Mouse (Mus musculus): ENCODE results near the gene Ppil1. TPM values are rescaled to one million over a fixed set of nuclear protein-coding genes. Genes with fewer than 3 reads are reported as not detected.

The Ppil1 gene
- polyA plus RNA-seq, 1 experiment, result 26.0 TPM

DNA sequence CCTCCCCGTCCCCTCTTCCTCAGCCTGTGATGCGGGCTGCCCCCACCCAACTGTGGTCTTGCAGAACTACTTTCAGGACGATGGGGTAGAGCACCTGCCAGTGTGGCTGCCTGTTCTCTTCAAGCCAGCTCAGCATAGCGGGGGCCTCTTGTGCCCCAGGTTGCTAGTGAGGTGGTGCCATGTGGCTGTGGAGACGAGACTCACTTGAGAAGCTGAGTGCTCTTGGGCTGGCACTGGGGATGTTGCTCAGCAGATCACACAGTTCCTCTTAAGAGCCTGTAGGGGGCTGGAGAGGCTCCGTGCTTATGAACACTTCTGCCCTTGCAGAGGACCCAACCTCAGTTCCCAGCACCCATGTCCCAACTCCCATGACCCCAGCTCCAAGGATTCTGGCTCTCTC, 33.8 kb upstream of the Ppil1 start:
- no peaks in the 10 kb centered on the region for H3K27me3 ChIP-seq (ENCODE audit: control insufficient read depth, insufficient read depth, low read length)
- H3K4me1 ChIP-seq (ENCODE audit: control insufficient read depth, insufficient read depth, insufficient read length, low read length), result peaks cover 14% of the 10 kb centered on the region; the same call in 1 of the 2 replicates
- no peak overlapping the region for H3K4me3 ChIP-seq (ENCODE audit: low read depth, low read length)
- H3K27ac ChIP-seq (ENCODE audit: insufficient read depth, low read depth, low read length), result no peak overlapping the region
- WGBS, result 86% methylated on average over 6 of the region's 6 CpGs
- H3K36me3 ChIP-seq (ENCODE audit: control insufficient read depth, insufficient read depth, low read length), result peaks cover 52% of the 10 kb centered on the region
- TF ChIP-seq POLR2A (IDR thresholded peaks at IDR 0.05; ENCODE audit: low read depth, low read length) (no peak), CTCF (IDR thresholded peaks at IDR 0.05; ENCODE audit: extremely low read depth, insufficient read length, insufficient replicate concordance, low read depth, low read length) (no peak)

DNA sequence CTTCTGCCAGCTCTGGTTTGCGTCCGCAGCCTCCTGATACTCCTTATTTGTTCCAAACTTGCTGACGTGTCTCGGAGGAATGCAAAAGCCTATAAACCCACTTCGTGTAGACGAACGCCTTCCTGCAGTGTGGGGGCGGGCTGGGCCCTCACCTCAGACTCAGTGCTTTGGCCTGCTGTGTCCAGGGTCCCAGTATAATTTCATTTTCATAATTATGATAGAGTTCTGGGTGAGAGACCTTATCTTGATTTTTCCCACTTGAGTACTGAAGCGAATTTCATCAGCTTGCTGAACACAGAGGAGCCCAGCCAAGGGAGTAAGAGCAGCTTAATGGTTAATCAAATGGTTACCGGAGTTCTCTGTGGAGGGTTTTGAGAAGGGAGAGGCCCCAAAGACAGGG, 33.3 kb upstream of the Ppil1 start:
- TF ChIP-seq POLR2A (IDR thresholded peaks at IDR 0.05; ENCODE audit: low read depth, low read length) (no peak), CTCF (IDR thresholded peaks at IDR 0.05; ENCODE audit: extremely low read depth, insufficient read length, insufficient replicate concordance, low read depth, low read length) (no peak)
- Histone ChIP-seq H3K27me3 (ENCODE audit: control insufficient read depth, insufficient read depth, low read length) (no peaks in the 10 kb centered on the region), H3K36me3 (ENCODE audit: control insufficient read depth, insufficient read depth, low read length) (peaks cover 52% of the 10 kb centered on the region), H3K4me3 (ENCODE audit: low read depth, low read length) (no peak overlapping the region), H3K27ac (ENCODE audit: insufficient read depth, low read depth, low read length) (no peak overlapping the region), H3K4me1 (ENCODE audit: control insufficient read depth, insufficient read depth, insufficient read length, low read length) (peaks cover 14% of the 10 kb centered on the region; the same call in 1 of the 2 replicates)
- 83% methylated on average over 10 of the region's 10 CpGs for WGBS

DNA sequence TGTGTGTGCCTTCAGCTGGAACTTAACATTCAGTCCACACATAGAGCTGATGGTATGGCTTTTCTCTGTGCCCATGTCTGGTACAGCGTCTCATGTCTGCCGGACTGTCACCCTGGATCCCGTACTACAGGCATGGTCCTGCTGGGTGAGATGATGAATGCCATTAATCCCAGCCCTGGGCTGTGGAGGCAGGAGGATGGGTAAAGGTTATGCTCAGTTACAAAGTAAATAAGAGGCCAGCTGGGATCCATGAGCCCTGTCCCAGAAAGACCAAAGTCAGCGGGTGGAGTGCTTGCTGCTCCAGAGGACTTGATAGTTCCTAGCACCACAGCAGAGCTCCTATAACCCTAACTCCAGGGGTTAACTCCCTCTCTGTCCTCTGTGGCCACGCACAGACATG, 31.8 kb upstream of the Ppil1 start:
- WGBS, result 70% methylated on average over 5 of the region's 5 CpGs
- peaks cover 37% of the 10 kb centered on the region for H3K36me3 ChIP-seq (ENCODE audit: control insufficient read depth, insufficient read depth, low read length)
- H3K4me1 ChIP-seq (ENCODE audit: control insufficient read depth, insufficient read depth, insufficient read length, low read length), result peaks cover 14% of the 10 kb centered on the region; the same call in 1 of the 2 replicates
- no peaks in the 10 kb centered on the region for H3K27me3 ChIP-seq (ENCODE audit: control insufficient read depth, insufficient read depth, low read length)
- H3K27ac ChIP-seq (ENCODE audit: insufficient read depth, low read depth, low read length), result no peak overlapping the region
- no peak for TF ChIP-seq CTCF (IDR thresholded peaks at IDR 0.05; ENCODE audit: extremely low read depth, insufficient read length, insufficient replicate concordance, low read depth, low read length)
- no peak for TF ChIP-seq POLR2A (IDR thresholded peaks at IDR 0.05; ENCODE audit: low read depth, low read length)
- H3K4me3 ChIP-seq (ENCODE audit: low read depth, low read length), result no peak overlapping the region

DNA sequence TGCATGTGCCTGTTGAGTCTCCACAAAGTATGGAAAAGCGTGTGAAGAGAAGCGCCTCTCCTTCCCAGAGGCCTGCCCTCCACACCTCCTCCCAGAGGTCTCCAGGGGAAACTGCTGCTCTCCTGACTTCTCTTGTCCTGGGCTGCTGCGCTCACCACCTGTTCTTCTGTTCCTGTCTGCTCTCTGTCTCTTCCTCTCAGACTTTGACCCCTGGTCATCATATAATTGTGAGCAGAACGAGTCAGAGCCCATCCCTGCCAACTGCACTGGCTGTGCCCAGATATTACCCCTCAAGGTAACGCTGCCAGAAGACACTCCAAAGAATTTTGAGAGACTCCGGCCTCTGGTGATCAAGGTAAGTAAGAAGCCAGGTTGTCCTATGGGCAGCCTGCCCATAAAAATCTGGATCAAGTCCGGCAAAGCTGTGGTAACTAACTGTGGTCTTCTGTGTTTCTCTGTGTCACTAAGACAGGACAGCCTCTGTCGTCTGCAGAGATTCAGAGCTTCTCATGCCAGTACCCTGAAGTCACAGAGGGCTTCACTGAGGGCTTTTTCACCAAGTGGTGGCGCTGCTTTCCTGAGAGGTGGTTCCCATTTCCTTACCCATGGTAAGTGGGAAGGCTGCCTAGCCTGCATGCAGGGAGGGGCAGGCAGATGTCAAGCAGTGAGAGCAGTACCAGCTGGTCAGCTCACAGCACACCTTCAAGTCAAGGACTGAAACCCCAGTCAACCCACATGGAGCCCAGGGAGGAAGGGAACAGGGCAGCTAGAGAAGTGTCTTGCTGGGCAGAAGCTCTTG, 30.0 kb upstream of the Ppil1 start:
- peak overlapping the region; percentile 9; the same call in 1 of the 2 replicates for H3K4me3 ChIP-seq (ENCODE audit: low read depth, low read length)
- no peaks in the 10 kb centered on the region for H3K27me3 ChIP-seq (ENCODE audit: control insufficient read depth, insufficient read depth, low read length)
- TF ChIP-seq POLR2A (IDR thresholded peaks at IDR 0.05; ENCODE audit: low read depth, low read length), result no peak
- TF ChIP-seq CTCF (IDR thresholded peaks at IDR 0.05; ENCODE audit: extremely low read depth, insufficient read length, insufficient replicate concordance, low read depth, low read length), result no peak
- peak overlapping the region; percentile 68 for H3K27ac ChIP-seq (ENCODE audit: insufficient read depth, low read depth, low read length)
- H3K4me1 ChIP-seq (ENCODE audit: control insufficient read depth, insufficient read depth, insufficient read length, low read length), result peaks cover 14% of the 10 kb centered on the region; the same call in 1 of the 2 replicates
- H3K36me3 ChIP-seq (ENCODE audit: control insufficient read depth, insufficient read depth, low read length), result peaks cover 31% of the 10 kb centered on the region
- WGBS, result 29% methylated on average over 9 of the region's 9 CpGs

DNA sequence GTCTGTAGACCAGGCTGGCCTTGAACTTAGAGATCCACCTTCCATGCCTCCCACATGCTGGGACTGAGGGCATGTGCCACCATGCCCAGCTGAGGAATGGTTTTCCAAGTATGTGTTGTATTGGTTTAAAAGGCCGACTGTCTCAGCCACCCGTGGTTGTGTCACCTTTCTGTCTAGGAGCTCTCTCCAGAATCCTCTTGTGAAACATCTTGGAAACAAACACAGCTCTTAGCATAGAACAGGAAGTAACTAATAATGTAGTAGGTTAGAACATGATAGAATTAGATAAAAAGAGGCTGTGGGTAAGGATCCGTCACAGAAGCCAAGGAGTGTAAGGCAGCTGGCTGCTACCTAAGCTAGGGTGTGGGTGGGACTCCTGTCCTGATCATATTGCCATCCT, 29.0 kb upstream of the Ppil1 start:
- peaks cover 14% of the 10 kb centered on the region; the same call in 1 of the 2 replicates for H3K4me1 ChIP-seq (ENCODE audit: control insufficient read depth, insufficient read depth, insufficient read length, low read length)
- H3K27ac ChIP-seq (ENCODE audit: insufficient read depth, low read depth, low read length), result peak overlapping the region; percentile 59; the same call in 1 of the 2 replicates
- H3K36me3 ChIP-seq (ENCODE audit: control insufficient read depth, insufficient read depth, low read length), result peaks cover 24% of the 10 kb centered on the region
- no peak for TF ChIP-seq POLR2A (IDR thresholded peaks at IDR 0.05; ENCODE audit: low read depth, low read length)
- TF ChIP-seq CTCF (IDR thresholded peaks at IDR 0.05; ENCODE audit: extremely low read depth, insufficient read length, insufficient replicate concordance, low read depth, low read length), result no peak
- H3K27me3 ChIP-seq (ENCODE audit: control insufficient read depth, insufficient read depth, low read length), result no peaks in the 10 kb centered on the region
- H3K4me3 ChIP-seq (ENCODE audit: low read depth, low read length), result no peak overlapping the region
- WGBS, result 54% methylated on average over 3 of the region's 3 CpGs

DNA sequence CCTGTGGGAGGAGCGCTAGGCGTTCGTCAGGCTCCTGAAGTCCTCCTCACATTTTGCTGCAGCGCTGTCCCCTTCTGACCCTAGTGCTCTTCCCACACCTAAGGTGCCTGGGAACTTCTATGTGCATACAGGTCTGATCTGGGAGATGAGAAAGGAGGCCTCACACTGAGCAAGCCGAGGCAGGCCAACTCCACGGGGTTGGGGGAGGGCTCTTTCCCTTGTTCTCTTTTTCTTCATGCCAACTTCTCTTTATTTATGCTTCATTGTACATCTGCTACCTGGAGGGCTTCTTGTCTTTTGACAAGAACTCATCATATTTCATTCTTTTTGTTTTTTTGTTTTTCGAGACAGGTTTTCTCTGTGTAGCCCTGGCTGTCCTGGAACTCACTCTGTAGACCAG, 27.8 kb upstream of the Ppil1 start:
- WGBS, result 91% methylated on average over 7 of the region's 7 CpGs
- peaks cover 18% of the 10 kb centered on the region for H3K36me3 ChIP-seq (ENCODE audit: control insufficient read depth, insufficient read depth, low read length)
- H3K4me3 ChIP-seq (ENCODE audit: low read depth, low read length), result no peak overlapping the region
- no peak for TF ChIP-seq CTCF (IDR thresholded peaks at IDR 0.05; ENCODE audit: extremely low read depth, insufficient read length, insufficient replicate concordance, low read depth, low read length)
- TF ChIP-seq POLR2A (IDR thresholded peaks at IDR 0.05; ENCODE audit: low read depth, low read length), result no peak
- peaks cover 14% of the 10 kb centered on the region; the same call in 1 of the 2 replicates for H3K4me1 ChIP-seq (ENCODE audit: control insufficient read depth, insufficient read depth, insufficient read length, low read length)
- no peaks in the 10 kb centered on the region for H3K27me3 ChIP-seq (ENCODE audit: control insufficient read depth, insufficient read depth, low read length)
- no peak overlapping the region for H3K27ac ChIP-seq (ENCODE audit: insufficient read depth, low read depth, low read length)

DNA sequence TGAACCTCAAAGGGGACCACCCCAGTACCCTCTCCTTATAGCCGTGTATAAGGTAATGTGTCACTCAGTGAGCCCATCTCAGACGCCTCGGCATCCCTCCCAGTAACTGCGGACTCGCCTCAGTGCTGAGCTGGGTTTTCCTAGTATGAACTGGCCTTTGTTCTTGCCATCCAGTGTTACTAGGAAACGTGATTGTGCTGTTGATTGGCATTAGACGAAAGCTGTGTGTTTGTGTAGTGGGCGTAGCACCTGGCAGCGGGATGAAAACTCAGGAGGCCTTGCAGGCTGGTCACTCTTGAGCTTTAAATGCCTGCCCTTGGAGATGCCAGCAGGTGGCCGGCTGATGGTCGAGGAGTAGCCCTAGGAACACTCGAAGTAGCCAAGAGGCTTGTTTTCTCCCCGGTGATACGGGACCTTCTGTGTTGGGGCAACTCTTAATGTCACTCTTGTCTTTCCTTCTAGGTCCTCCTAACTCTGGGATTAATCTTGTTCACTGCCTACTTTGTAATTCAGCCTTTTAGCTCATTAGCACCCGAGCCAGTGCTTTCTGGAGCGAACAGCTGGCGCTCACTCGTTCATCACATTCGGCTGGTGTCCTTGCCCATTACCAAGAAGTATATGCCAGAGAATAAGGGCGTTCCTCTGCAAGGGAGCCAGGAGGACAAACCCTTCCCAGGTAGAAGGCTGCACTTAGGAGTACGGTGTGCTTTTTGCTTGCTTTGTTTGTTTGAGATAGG, 18.4 kb upstream of the Ppil1 start:
- Histone ChIP-seq H3K4me1 (ENCODE audit: control insufficient read depth, insufficient read depth, insufficient read length, low read length) (no peaks in the 10 kb centered on the region), H3K27me3 (ENCODE audit: control insufficient read depth, insufficient read depth, low read length) (no peaks in the 10 kb centered on the region), H3K27ac (ENCODE audit: insufficient read depth, low read depth, low read length) (no peak overlapping the region), H3K4me3 (ENCODE audit: low read depth, low read length) (no peak overlapping the region), H3K36me3 (ENCODE audit: control insufficient read depth, insufficient read depth, low read length) (peaks cover 16% of the 10 kb centered on the region)
- TF ChIP-seq POLR2A (IDR thresholded peaks at IDR 0.05; ENCODE audit: low read depth, low read length) (no peak), CTCF (IDR thresholded peaks at IDR 0.05; ENCODE audit: extremely low read depth, insufficient read length, insufficient replicate concordance, low read depth, low read length) (no peak)
- WGBS, result 61% methylated on average over 21 of the region's 21 CpGs
